Mouse (Mus musculus) megakaryocyte, embryonic 14.5 days (primary cell): ENCODE measurements around the gene Maneal.

Source experiments
- FLI1 ChIP-seq: IDR thresholded peaks from 2 replicates; pipeline ENCODE4 v1.6.1; 2012; ENCODE audit warnings: low read length, inconsistent platforms, mixed read lengths
- GATA1 ChIP-seq: IDR thresholded peaks from 3 replicates; pipeline ENCODE4 v1.6.1; 2012; ENCODE audit warnings: mixed read lengths, low read length, inconsistent platforms, borderline replicate concordance

DNA sequence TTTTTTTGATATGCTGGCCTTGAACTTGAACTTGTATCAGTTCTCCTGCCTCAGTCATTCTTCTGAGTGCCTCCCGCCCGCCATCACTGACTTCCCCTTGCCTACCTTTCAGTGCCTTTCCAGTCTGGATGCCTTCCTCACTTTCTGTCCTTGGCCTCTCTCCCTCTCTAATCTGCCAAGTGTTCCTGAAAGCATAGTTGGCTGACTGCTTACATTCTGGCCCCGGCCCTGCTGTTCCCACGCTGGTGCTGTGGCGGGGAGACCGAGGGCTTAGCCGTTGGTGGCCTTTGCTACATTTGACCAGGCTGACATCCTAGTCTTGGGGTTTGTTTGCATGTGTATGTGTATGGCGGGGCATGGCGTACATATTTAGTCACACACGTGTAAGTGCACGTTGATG, 46.1 kb downstream of the Maneal start:
- no peak for TF ChIP-seq GATA1
- no peak for TF ChIP-seq FLI1
